Mouse (Mus musculus) mouse trophoblast stem cell (cell line): Measurements from ENCODE around the gene Sepsecs.

Source experiments
- in situ Hi-C, 2 experiments: fragments of 300-500 bp; cut with MseI, MboI; formaldehyde crosslinking; loops; 2 replicates in 1 of 2; 3 replicates in 1 of 2; pipeline ENCODE4 v1.15.1; 2025

The Sepsecs gene

GRCm38 (mm10) chr5:52610306-52610705, 59.2 kb downstream of the Sepsecs start:
- in situ Hi-C loops = no loop called here

- in situ Hi-C loops = no loop called here
These were observed 59.8 kb downstream of the Sepsecs start for GRCm38 (mm10) chr5:52609672-52610071.

GRCm38 (mm10) chr5:52604582-52605041, 64.9 kb downstream of the Sepsecs start:
- in situ Hi-C loops = no loop called here

GRCm38 (mm10) chr5:52590612-52591011, 78.9 kb downstream of the Sepsecs start:
- in situ Hi-C loops = no loop called here
